Mouse (Mus musculus) testis, postnatal 14 days (tissue): Measurements from ENCODE around the gene Nr1i3.

Experiments
- DNase-seq: peaks from one replicate; pipeline ENCODE4 v3.0.0; 2021; ENCODE audit warnings: low spot score

Gene Nr1i3

DNA sequence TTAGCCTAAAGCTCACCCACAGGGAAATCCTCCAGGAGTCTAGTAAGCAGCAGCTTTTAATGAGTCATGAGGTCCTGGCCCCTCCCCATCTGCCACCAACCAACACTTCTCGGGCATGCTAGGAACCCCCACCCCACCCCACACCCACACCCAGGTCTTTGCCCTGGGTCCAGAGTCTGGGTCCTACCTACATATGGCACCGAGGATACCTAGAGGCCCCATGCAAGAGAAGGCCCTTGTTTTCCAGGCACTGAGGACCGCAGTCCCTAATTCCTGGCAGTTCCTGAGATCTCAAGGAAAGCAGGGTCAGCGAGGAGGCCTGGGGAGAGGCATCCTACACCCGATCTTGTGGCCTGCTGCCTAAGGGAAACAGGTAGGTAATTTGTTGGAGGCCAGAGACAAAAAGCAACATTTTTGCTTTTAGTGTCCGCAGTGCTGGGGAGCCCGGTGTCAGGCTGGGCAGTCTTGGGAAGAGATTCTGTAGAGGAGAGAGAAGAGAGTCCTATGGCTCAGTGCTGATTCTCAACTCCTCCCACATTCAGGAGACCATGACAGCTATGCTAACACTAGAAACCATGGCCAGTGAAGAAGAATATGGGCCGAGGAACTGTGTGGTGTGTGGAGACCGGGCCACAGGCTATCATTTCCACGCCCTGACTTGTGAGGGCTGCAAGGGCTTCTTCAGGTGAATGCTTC lies at the start of gene Nr1i3:
TSS of gene Nr1i3 (plus strand) at position 170 of the 696 bp plus-strand sequence.
- DNase-seq: no peak

DNA sequence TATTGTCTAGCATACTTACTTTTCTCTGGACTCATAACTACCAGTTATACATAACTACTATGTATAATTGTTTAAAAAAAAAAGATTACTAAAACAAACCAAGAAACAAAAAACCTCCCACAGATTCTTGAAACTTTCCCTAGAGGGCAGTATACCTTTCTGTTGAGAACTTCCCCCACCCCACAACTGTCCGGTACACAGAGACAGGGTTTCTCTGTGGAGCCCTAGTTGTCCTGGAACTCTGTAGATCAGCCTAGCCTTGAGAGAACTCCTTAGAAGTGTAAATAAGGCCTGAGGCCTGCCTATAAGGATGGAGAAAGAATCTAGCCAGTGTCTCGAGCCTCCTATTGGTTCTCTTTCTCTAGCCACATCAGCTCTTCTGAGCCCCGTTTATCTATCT lies 49.5 kb upstream of the Nr1i3 start:
- DNase-seq: no peak

DNA sequence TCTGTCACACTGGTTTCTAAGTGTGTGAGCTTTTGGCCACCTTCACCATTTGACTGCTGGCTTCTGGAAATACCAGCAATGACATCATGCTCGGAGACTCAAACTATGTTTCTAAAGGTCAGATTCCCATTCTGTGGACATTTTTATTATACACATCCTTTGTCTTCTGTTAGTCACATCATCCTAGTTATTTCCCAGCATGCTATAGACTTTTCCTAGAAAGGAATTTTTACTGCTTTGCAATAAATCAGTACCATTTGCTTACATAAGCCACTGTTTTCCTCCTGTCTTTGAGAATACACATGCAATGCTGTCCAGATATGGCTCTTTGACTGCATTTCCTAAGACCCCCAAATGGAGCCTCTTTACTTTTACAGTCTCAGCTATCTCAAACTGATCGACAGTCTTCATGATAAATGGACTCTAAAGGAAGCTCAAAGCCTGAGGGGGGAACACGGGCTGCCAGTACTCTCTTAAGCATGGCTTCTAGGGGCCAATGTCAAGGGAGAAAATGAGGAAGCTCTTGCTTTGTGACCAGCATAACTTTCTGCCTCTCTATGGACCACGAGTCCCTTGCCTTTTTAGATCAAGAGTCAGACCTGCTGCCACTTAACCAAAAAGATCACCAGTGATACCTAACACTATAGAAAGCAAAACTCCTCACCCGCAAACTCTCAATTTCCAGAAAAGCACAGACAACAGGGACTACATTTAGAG lies 48.0 kb upstream of the Nr1i3 start:
- DNase-seq: no peak

DNA sequence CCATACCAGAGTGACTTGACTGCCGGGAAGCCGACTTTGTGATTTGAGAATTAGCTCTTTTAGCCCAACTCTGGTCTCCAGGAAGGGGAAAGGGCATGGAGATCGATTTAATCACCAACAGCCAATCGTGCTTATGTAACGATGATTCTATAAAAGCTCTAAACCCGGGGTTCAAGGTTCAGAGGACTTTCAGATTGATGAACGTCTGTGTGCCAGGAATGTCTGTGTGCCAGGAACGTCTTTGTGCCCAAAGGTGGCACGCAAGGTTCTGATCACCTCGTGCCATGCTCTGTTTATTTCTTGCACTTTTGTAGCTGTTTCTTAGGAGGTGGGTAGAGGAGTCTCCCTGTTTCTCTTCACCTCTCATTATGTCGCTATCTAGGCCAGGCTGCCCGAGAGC lies 44.9 kb upstream of the Nr1i3 start:
- DNase-seq: no peak

DNA sequence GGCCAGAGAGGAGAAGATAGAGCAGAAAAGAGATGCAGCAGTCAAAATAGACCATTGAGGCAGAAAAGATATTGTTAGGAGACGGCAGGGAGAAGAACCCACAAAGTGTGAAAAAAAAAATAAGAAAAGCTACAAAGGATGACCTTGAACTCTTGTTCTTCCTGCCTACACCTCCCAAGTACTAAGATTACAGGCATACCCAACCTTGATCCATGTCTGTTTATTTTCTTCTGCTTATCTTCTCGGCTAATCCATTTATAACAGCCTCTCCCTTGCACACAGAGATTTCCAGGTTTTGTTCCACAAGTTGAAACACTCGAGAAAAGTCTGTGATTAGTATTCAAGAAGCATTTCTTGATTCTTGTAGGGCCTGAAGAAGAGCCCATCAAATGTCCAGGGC lies 43.9 kb upstream of the Nr1i3 start:
- no peak for DNase-seq

- no peak for DNase-seq
These were observed 42.6 kb upstream of the Nr1i3 start for GRCm38 (mm10) chr1:171171138-171171537.

- DNase-seq: no peak
These were observed 41.0 kb upstream of the Nr1i3 start for GRCm38 (mm10) chr1:171172779-171173178.

- no peak for DNase-seq
These were observed 34.1 kb upstream of the Nr1i3 start for GRCm38 (mm10) chr1:171179487-171180171.

GRCm38 (mm10) chr1:171183025-171183424 lies 30.7 kb upstream of the Nr1i3 start:
- no peak for DNase-seq

DNA sequence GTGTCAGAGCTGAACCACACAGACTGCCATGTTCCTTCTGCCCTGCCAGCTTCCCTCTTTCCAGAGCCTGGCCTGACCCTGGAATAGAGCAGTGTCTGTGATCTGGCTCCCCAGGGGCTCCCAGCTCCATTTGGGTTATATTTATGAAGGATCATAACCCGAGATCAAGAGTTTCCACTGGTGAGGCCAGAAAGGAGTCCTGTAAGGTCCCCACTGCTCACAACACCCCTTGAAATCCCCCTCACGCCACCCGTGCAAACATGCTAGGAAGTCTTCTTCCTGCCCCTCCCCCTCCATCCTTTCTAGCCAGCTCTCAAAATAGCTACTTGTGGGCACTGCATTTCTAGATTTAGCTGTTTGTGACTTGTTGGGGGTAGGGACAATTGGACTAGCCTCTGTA lies 30.1 kb upstream of the Nr1i3 start:
- DNase-seq: no peak

DNA sequence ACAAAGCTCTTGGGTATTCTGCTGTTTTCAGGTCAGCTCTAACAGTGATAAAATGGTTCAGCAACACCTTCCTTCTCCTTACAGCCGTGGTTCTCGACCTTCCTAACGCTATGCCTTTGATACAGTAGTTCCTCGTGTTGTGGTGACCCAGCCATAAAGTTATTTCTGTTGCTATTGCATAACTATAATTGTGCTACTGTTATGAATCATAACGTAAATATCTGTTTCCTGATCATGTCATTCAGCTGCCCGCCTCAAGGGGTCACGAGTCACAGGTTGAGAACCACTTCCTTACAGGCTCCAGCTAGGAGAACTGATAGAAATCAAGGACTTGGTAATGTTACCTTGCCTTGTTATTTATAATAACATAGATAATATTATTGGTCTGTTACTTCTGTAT lies 29.5 kb upstream of the Nr1i3 start:
- no peak for DNase-seq

- no peak for DNase-seq
These were observed 28.1 kb upstream of the Nr1i3 start for GRCm38 (mm10) chr1:171185655-171186054.

DNA sequence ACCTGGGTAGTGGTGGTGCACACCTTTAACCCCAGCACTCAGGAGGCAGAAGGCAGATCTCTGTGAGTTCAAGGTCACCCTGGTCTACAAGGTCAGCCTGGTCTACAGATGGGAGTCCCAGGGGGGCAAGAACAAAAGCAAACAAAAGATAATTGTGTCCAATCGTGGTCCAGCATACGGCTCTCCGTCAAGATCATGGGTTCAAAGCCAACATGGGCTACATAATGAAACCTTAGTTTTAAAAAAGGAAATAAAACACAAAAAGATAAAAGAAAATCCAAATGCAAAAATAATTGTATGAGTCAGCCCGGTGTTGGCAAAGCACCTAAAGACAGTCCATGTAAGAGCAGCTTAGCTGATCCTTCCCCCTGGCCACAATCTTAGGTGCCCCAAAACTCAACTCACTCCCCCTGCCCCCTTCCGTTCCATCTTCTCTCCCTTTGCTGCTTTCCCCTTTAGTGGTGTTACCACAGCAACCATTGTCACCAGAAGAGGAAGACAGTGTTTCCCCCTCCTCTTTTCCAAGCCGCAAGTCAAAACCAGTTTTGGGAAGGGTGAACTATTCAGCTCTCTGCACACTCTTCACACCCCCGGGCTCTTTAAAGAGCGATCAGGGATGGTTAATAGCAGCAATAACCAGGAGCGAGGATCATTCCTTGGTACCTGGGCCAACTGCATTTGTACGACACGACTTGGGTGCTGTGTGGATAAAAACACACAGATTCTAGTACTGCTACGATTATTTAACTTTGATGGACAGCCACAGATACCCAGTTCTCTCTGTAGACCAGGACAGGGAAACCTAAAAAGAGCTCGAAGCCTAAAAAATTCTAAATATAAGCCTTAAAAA lies 25.7 kb upstream of the Nr1i3 start:
- DNase-seq: no peak

DNA sequence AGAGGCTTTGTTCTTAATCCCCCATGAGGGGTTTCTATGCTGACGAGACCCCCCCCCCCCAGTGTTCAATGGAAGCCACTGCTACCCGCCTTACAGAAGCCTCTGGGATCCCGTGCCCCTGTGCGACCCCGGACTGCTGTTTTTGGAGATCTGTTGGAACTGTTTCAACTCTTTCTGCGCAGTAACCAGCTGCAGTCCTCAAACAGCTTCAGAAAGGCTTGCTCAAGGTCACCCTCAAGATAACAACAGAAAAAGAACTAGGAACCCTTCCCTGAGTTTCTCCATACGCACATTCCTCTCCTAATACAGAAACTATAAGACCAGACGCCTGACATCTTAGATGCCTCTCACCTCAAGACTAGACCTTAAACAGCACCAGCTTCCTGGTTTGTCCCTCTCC lies 24.7 kb upstream of the Nr1i3 start:
- peak; percentile 45 for DNase-seq

DNA sequence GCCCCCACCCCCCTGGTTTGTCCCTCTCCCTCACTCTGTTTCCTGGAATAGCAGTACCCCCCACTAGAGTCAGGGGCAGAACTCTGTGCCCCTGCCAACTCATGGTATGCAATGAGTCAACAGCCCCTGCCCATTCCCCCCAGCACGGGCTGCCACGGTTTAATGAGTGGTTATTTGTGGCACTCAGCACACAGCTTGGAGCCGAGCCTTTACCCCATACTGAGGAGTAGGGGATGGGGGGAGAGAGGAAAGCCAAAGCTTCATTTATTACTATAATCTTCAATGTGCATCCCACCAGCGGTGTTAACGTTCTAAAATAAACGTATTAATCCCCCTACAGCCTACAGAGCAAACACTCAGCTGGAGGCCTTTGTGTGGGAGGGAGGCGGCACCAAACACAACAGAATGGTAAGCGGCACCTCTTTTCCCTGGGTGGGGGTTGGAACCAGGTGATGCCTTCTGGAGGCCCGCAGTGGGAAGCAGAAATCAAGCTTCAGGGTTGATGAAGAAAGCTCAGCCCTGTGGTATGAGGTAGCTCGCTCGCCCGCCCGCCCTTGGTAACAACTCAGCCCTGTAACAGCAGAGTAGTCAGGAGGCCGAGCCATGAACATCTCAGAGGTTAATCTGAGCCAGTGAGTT lies 24.2 kb upstream of the Nr1i3 start:
- peak; percentile 41 for DNase-seq

- no peak for DNase-seq
These were observed 22.9 kb upstream of the Nr1i3 start for GRCm38 (mm10) chr1:171190832-171191231.

GRCm38 (mm10) chr1:171192283-171192682 lies 21.5 kb upstream of the Nr1i3 start:
- DNase-seq: no peak

DNA sequence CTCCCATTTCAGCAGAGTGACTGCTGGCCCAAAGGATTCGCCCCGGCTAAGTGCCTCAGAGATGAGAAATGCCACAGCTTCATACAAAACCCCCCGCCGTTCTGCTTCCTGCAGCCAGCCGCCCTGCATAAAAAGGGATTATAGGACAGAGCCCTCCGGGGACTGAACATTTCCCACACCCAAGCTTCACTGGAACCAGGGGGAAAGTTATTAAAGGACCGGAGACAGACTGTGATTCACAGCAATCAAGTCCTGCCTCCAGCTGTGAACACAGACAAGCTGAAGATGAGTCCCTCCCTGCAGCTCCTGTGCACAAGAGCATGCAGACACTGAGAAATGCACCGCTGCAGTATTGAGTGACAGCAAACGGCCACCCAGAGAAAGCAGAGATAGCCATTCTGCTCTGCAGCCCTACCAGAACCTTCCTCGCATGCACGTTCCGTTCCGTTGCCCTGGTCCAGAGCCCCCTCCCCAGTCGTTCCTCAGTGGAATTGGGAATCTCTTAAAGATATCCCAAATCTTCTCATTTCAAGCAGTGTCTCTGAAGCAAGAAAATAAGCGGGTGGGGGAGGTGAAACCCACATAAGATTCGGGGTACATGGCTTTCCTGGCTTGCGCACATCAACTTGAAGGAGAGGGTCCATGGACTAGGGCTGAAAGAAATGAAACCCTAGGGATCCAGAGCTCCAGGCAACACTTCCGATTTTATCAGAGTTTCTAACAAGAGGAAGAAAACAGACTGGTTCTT lies 20.5 kb upstream of the Nr1i3 start:
- DNase-seq: no peak

DNA sequence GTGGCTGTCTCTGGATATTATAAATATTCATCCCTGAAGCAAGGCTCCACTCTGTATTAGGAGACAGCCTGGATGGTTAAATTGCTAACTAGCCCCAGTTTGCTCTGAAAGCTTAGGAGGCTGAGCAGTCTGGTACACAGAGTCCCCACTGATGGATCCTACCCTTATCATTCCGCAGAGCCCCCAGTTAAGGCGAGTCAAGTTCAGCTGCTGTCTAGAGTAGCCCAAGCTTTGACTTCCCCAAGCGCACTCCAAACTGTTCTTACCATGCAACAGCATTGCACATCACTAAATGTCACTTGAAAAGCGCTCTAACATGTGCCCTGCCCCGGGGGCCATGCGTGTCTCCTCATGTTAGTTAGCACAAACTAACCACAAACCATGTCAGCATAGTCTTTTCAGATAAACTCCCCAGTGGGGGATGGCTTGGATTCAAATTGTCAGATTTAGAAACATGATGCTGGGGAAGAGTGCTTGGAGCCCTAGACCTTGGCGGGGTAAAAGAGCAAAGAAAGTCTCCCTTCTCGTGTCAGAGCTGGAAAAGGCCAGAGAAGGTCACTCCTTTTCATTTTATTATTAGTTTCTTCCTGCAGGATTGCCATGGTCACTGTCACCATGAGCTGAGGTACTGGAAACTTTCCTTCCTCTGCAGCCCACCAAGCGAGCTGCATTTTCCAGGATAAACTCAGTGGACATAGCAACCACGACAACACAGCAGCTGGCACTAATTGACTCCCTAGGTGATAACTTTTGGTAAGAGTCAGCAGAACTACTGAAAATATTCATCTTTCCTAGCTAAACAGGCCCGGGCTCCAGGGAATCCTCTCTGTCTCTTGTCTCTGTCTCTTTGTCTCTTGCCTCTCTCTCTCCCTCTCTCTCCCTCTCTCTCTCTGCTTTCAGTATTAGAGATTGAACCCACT lies 19.6 kb upstream of the Nr1i3 start:
- no peak for DNase-seq
